Mouse (Mus musculus) stomach, embryonic 14.5 days (tissue): Measurements from ENCODE around the gene Cir1. TPM values are rescaled to one million over a fixed set of nuclear protein-coding genes. Genes with fewer than 3 reads are reported as not detected.

Experiments used
- ATAC-seq: fragments of 200-750 bp; cut with Nextera tagmentation; 2 replicates; pipeline ENCODE4 v1.8.0; 2017; ENCODE audit warnings: low read depth, moderate TSS enrichment; ENCODE audit not compliant: insufficient number of reproducible peaks, insufficient read depth, low FRiP score
- H3K27ac ChIP-seq: fragments of 300-500 bp; sonication (generic); 2 replicates; pipeline ENCODE4 v1.5.1; 2014; ENCODE audit warnings: mild to moderate bottlenecking, low read length, moderate library complexity, mixed read lengths
- H3K27me3 ChIP-seq: fragments of 300-500 bp; sonication (generic); 2 replicates; pipeline ENCODE4 v1.6.1; 2014; ENCODE audit warnings: low read length, control low read depth, mixed read lengths; ENCODE audit not compliant: control insufficient read depth, insufficient read depth
- H3K36me3 ChIP-seq: fragments of 300-500 bp; sonication (generic); 2 replicates; pipeline ENCODE4 v1.6.1; 2014; ENCODE audit warnings: mild to moderate bottlenecking, control low read depth, low read length, moderate library complexity, mixed read lengths; ENCODE audit not compliant: control insufficient read depth, insufficient read depth
- H3K4me1 ChIP-seq: fragments of 300-500 bp; sonication (generic); 2 replicates; pipeline ENCODE4 v1.6.1; 2014; ENCODE audit warnings: low read length, control low read depth, mixed read lengths; ENCODE audit not compliant: control insufficient read depth, insufficient read depth
- H3K4me2 ChIP-seq: fragments of 300-500 bp; sonication (generic); replicated peaks from 2 replicates; pipeline ENCODE4 v1.6.1; 2014; ENCODE audit warnings: low read depth, low read length, control low read depth
- H3K4me3 ChIP-seq: fragments of 300-500 bp; sonication (generic); 2 replicates; pipeline ENCODE4 v1.5.1; 2014; ENCODE audit warnings: low read depth, low read length, control low read depth
- H3K9ac ChIP-seq: fragments of 300-500 bp; sonication (generic); replicated peaks from 2 replicates; pipeline ENCODE4 v1.6.1; 2014; ENCODE audit warnings: low read depth, mild to moderate bottlenecking, control low read depth, low read length, moderate library complexity, mixed read lengths
- H3K9me3 ChIP-seq: fragments of 300-500 bp; sonication (generic); 2 replicates; pipeline ENCODE4 v1.6.1; 2016; ENCODE audit warnings: low read depth, low read length, control low read depth; ENCODE audit not compliant: control insufficient read depth
- WGBS: fragments of 180-500 bp; shearing (Covaris S2); extraction: QIAGEN DNeasy Blood & Tissue Kit; methylation state at CpG from one replicate; pipeline ENCODE4 v1.1.7; 2014; 5-methylcytosine and 5-hydroxymethylcytosine counted together
- polyA plus RNA-seq: library from polyadenylated mRNA; unstranded; fragments of >200 nt; fragmentation: Nextera tagmentation; extraction: Ambion mirVana; gene quantifications from 2 replicates; pipeline ENCODE4 v1.2.1, GENCODE M21; 2014

Gene Cir1
- polyA plus RNA-seq, 1 experiment from 2014 or later, result 29.6 TPM

DNA sequence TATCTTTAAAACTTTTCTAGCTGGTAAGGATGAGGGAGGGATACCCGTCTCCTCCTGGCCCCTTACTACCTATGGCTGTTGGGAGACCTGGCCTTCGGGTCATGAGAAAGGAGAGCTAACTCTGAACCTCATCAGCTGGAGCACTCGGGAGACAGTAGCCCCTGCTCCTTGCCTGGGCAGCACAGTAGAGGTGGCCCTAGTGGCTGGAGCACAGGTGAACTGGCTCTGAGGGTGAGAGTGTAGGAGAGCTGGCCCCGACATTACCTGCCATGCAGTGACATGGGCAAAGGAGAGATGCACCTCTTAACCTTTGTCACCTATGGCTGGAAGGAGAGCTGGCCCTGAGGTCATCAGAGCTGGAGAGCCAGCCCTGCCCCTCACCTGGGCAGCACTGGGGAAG, 71.2 kb downstream of the Cir1 start:
- WGBS, result 72% methylated on average over 4 of the region's 4 CpGs
- ATAC-seq, result no peak

More for the DNA sequence above, 71.2 kb downstream of the Cir1 start:
- no peak overlapping the region for H3K27ac ChIP-seq
- no peaks in the 10 kb centered on the region for H3K4me1 ChIP-seq
- H3K9ac ChIP-seq, result no peak overlapping the region
- no peaks in the 10 kb centered on the region for H3K27me3 ChIP-seq
- H3K4me3 ChIP-seq, result no peak overlapping the region
- no peaks in the 10 kb centered on the region for H3K36me3 ChIP-seq
- no peaks in the 10 kb centered on the region for H3K9me3 ChIP-seq
- H3K4me2 ChIP-seq, result no peak overlapping the region

Other genes starting within 250 kb of the Cir1 start
- 81.7 and 88.3 TPM in 2 replicates for gene Ola1, start 93.8 kb downstream of the Cir1 start, polyA plus RNA-seq
- not detected in 2 replicates for gene Sp9, start 40.8 kb downstream of the Cir1 start, polyA plus RNA-seq
- 10.6 and 11.7 TPM in 2 replicates for gene Scrn3, start 100 bp downstream of the Cir1 start, polyA plus RNA-seq
- 3.9 and 4.3 TPM in 2 replicates for gene Gpr155, start 73.9 kb upstream of the Cir1 start, polyA plus RNA-seq
- 11.5 and 12.0 TPM in 2 replicates for gene Wipf1, start 217.0 kb upstream of the Cir1 start, polyA plus RNA-seq